Mouse (Mus musculus) liver, adult 2 months (tissue): ENCODE results near the gene Igfn1.

Experiments used
- CTCF ChIP-seq: fragments of 200-500 bp; IDR thresholded peaks from 2 replicates; pipeline ENCODE4 v1.5.1; 2011; ENCODE audit warnings: low read depth, low read length, control low read depth
- POLR2A ChIP-seq: fragments of 200-500 bp; IDR thresholded peaks from 2 replicates; pipeline ENCODE4 v1.6.1; 2011; ENCODE audit warnings: low read length, control low read depth; ENCODE audit not compliant: insufficient read depth; ENCODE audit errors: extremely low read depth

DNA sequence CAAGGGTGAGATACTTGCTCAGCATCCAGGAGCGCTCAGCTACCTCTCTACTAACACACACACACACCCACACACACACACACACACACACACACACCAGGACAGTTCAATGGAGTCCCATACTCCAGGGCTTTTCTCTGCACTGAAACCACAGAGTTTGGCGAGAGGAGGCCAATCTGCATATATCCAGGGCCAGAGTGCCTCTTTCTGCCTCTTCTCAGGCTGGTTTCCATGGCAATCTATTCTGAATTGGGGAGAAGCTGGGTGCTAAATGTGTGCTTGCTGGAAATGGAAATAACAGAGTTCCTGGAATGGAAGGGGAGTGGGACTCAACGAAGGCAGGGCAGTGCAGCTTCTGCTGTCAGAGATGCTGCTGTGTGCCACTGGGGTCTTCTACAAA is 49.6 kb upstream of the Igfn1 start:
- TF ChIP-seq CTCF (no peak), POLR2A (no peak)
